Mouse (Mus musculus) c-Kit-positive CD71-negative TER-119-negative erythroid progenitor cells, embryonic 14.5 days (primary cell): Measurements from ENCODE around the gene Itgb3.
"Not testable (repeated sequence)": the region's sequence is repeated elsewhere in the genome, so short reads cannot be mapped to it uniquely, and the experiment has no call there.

ENCODE experiments used
- DNase-seq: peaks from one replicate; pipeline ENCODE4 v3.0.0-alpha.2; 2013; ENCODE audit warnings: low read depth

Gene Itgb3

GRCm38 (mm10) chr11:104607491-104608245 is at the start of gene Itgb3:
Gene Itgb3, plus strand, starts transcription at chr11:104608000.
- no peak for DNase-seq

- no peak for DNase-seq
These were observed 49.7 kb upstream of the Itgb3 start for GRCm38 (mm10) chr11:104558065-104558464.

DNA sequence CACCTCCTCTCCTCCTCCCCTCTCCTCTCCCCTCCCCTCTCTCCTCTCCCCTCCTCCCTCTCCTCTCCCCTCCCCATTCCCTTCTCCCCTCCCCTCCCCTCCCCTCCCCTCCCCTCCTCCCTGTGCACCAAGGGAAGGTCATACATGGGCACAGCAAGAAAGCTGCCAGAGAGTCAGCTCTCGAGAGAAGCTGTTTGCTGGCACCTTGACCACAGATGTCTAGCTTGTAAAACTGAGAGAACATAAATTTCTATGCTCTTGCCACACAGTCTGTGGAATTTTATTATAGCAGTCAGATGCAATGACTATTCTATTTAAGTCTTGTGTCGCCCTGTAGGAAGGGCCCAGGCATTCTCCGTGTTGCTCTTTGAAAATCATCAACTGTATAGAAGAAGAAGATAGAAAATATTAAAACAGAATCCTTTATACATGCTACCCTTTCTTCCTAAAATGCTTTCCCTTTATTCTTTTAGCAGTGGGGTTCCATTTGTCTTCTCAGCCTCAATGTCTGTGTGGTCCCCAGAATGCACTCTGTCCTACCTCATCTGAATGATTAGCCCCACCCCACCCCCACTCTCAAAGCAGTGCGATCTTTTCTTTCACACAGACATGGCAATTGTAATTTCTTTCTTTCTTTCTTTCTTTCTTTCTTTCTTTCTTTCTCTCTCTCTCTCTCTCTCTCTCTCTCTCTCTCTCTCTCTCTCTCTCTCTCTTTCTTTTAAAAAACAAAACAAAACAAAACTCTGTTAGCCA is 49.0 kb upstream of the Itgb3 start:
- no peak for DNase-seq

DNA sequence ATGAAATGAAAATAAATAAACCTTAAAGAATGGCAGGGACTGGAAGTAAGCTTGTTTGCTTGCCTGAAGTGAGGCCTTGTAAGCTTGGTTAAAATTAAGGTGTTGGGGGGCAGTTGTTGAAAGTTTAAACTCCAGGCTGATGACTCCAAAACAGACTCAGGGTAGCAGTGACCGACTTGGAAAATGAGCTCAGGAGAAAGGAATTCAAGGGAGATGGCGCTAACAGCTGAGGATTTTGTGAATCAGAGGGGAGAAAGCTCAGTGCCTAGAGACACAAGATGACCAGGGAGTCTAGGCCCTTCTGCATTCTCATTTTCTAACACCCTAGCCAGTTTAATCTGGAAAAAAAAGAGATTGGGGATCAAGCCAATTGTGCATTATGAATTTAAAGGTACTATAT is 46.8 kb upstream of the Itgb3 start:
- no peak for DNase-seq

- no peak for DNase-seq
These were observed 44.3 kb upstream of the Itgb3 start for GRCm38 (mm10) chr11:104563496-104563895.

- no peak for DNase-seq
These were observed 42.6 kb upstream of the Itgb3 start for GRCm38 (mm10) chr11:104565172-104565571.

- DNase-seq: no peak
These were observed 41.7 kb upstream of the Itgb3 start for GRCm38 (mm10) chr11:104566097-104566496.

GRCm38 (mm10) chr11:104566796-104567195 is 41.0 kb upstream of the Itgb3 start:
- DNase-seq: no peak

- no peak for DNase-seq
These were observed 40.1 kb upstream of the Itgb3 start for GRCm38 (mm10) chr11:104567736-104568135.

GRCm38 (mm10) chr11:104568326-104568725 is 39.5 kb upstream of the Itgb3 start:
- no peak for DNase-seq

DNA sequence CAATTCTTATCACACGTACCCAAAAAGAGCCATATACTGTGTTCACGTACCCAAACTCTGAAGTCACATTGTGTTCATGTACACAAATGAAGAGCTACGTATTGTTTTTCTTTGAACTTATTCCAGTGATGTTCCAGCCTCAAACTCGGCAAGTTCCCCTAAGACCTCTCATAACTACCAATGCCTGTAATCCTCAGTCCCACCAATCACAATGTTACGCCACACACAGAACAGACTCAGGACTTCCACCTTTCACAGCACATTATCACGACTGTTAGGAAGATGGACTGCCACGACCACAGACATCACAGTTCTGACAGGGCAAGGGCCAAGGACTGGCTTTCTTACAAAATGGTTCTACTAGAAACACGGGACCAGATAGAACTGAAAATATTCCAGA is 37.3 kb upstream of the Itgb3 start:
- not testable (repeated sequence) for DNase-seq

DNA sequence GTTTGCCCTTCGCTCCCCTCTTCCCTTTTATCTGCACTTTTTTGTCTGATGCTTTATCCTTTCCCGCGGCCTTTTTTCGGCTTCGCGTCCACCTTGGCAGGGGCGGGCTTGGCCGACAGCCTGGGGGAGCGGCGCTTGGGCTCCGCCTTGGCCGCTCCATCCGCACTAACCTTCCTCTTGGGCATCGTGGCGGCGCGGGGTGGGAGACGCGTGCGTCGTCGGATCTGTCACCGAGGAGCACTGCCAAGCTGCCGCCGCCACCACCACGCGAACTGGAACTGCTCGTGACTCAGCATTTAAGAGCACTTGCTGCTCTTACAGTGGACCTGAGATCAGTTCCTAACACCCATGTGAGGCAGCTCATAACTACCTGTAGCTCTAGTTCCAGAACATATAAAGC is 36.4 kb upstream of the Itgb3 start:
- DNase-seq: not testable (repeated sequence)

DNA sequence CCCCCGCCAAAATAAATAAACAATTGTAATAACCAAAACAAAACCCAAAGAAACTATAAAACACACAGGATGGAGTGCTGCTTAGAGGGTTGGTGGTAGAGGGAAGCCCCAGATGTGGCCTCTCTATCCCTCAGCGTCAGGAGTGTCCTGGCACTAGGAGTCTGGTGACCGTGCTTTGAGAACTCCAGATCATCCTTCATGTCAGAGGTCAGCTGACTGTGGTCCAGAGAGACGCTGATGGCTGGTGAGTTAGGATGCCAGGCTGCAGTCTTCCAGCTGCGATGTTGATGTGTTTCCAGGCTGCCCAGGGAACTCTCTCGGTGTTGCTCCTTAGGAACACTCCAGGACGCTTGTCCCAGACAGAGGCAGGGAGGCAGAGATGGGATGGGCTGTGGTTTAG is 35.7 kb upstream of the Itgb3 start:
- DNase-seq: no peak

DNA sequence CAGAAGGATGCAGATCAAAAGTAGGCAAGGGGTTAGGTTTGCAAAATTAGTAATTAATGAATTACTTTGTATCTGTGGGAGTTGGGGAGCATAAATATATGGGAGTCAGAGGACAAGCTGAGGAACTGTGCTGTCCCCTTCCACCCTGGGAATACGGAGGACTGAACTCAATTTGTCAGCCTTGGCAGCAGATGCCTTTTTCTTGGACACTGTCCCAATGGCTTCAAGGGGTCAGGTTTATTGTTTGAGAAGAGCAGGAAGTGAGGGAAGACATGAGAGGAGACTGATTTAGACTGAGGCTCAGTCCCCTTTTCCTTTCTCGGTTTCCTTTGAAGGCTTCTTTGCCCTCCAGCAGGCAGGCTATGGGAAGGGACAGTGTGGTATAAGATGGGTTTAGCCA is 35.2 kb upstream of the Itgb3 start:
- DNase-seq: no peak

DNA sequence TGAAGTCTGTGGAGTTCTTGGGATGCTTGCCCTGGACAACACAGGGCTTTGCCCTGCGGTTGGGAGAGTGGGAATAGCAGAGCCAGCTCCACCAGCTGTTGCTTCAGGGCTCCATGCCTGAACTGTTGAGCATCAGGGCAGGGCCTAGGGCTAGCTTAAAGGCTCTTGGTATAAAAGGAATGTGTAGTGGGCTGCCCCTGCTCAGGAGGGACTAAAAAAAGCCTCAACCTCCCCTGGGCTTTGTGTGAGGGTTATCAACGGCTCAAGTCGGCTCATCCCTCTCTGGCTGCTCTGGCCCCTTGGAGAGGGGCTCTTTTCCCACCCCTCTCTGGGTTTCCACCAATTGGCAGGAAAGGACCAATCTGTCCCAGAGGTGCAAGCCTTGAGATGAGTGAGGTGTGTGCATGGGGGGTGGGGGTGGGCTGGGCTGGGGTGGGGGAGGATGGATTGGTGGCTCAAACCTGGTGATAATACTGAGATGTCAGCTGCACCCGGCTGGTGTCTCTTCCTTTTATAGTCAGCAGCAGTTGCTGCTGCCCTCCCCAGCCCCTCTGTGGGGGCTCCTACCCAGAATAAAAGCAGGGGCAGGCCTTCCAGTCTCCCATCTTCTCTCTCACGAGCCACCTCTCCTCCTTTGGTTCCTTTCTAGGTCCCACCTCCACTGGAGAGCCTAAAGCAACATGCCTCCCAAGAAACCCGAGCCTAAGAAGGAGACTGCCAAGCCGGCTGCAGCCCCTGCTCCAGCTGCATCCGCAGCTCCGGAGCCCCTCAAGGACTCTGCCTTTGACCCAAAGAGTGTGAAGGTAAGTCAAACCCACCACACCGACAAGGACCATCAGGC is 30.8 kb upstream of the Itgb3 start:
- DNase-seq: no peak

DNA sequence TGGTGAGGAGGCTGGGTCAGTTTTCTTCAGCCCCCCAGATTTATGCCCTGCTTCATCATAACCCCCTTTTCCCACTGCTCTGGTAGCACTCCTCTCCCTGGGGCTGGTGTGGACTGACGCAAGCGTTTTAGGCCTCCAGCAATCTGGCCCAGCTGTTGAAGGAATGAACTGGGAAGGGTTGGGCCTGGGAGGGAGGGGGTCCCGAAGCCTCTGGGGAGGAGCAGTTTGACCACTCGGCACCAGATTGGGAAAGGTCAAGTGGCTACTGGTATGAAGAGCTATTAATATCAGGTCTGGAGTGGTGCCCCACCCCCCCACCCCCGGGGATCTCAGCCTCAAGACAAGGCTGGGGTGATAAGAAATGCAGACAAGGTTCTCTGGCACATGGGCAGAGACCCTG is 29.7 kb upstream of the Itgb3 start:
- DNase-seq: no peak

DNA sequence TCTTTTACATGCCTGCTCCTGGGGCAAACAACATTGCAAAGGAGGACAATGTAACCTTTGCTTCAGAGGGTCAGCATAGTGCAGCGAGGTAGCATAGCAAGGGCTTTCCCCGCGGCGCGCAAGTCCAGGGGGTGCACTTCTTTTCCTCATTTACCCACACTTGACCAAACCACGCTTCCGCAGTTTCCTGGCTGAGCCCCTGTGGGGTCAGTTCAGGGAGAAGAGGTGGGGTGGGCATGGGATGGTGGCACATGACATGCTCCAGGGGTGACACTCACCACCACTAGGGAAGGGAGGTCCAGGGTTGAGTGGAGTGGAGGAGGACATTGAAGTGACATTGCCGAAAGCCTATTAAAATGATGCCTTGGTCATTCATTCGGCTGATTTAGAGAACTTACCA is 28.7 kb upstream of the Itgb3 start:
- no peak for DNase-seq

GRCm38 (mm10) chr11:104579575-104579974 is 28.2 kb upstream of the Itgb3 start:
- DNase-seq: no peak

- no peak for DNase-seq
These were observed 27.7 kb upstream of the Itgb3 start for GRCm38 (mm10) chr11:104580091-104580490.

DNA sequence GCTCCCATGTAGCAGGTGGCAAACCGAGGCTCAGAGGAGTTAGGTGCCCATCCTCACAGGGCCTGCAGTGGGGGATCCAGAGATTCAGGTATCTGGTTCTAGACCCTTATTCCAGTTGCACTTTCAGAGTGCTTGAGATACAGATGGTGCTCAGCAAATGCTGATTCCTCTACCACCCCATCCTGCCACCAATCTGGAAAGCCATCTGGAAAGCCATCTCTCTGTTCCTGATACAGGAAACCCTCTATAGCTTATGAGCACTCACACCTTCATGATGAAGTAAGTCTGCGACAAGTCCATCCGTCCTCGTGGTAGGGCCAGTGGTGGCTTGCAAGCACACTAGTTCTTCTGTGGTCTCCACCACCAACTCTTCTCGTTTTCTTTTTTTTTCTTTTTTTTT is 27.2 kb upstream of the Itgb3 start:
- DNase-seq: no peak

DNA sequence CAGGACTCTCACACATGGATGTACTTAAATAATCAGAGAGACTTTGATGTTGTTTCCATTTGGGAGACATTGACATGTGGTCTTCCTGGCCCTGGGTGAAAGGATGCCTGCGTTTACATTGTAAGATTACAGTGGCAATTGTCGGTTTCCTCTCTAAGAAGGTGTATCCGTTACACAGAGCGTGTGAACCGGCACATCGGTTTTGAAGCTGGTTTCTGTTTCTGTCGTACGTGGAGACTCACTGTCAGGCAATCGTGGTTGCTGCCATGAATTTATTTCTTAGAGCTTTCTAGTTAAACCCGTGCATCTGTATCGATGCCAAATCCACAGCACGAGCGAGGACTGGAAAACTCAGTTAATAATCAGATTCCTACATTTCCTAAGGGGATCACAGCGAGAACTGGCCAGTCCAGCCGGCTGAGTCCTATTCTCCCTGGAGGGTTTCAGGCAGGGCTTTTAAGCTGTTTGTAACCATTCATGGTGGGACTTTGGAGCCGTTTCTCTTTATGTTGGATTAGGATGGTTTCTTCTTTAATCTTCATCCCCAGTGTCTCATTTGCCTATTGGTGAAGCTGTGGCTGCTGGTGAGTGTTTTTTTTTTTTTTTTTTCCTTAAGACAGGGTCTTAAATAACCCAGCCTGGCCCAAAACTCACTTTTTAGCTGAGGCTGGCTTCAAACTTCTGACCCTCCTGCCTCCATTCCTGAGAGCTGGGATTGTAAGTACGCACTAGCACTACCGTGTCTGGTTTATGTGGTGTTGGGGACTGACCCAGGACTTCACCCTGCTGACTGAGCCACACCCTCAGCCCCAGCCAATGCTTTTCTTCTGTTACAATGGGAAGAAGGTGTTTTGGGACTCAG is 26.1 kb upstream of the Itgb3 start:
- no peak for DNase-seq

- no peak for DNase-seq
These were observed 25.5 kb upstream of the Itgb3 start for GRCm38 (mm10) chr11:104582308-104582606.
